Mouse (Mus musculus) hindbrain, embryonic 14.5 days (tissue): Measurements from ENCODE around the gene Prdm10. TPM values are rescaled to one million over a fixed set of nuclear protein-coding genes. Genes with fewer than 3 reads are reported as not detected.

Source experiments
- polyA plus RNA-seq: library from polyadenylated mRNA; unstranded; fragments of >200 nt; fragmentation: Nextera tagmentation; extraction: Ambion mirVana; gene quantifications from 2 replicates; pipeline ENCODE4 v1.2.1, GENCODE M21; 2014

Gene Prdm10
- polyA plus RNA-seq, 1 experiment from 2014 or later: 9.7 TPM

Other genes starting within 250 kb of the Prdm10 start
- gene Zbtb44, start 249.9 kb upstream of the Prdm10 start, polyA plus RNA-seq: 3.4 and 4.4 TPM in 2 replicates
- gene St14, start 148.7 kb upstream of the Prdm10 start, polyA plus RNA-seq: 0.37 and 0.43 TPM in 2 replicates
- gene Aplp2, start 68.7 kb upstream of the Prdm10 start, polyA plus RNA-seq: 398 and 452 TPM in 2 replicates
- 25.4 and 32.0 TPM in 2 replicates for gene Nfrkb, start 105.7 kb downstream of the Prdm10 start, polyA plus RNA-seq
- 0.11 and 0.27 TPM in 2 replicates for gene Tmem45b, start 183.9 kb downstream of the Prdm10 start, polyA plus RNA-seq